Mouse (Mus musculus): ENCODE data around the gene Elmo2. TPM values are rescaled to one million over a fixed set of nuclear protein-coding genes. Genes with fewer than 3 reads are reported as not detected.

The Elmo2 gene
- polyA plus RNA-seq, 1 experiment from 2014 or later, result 66.3 TPM

DNA sequence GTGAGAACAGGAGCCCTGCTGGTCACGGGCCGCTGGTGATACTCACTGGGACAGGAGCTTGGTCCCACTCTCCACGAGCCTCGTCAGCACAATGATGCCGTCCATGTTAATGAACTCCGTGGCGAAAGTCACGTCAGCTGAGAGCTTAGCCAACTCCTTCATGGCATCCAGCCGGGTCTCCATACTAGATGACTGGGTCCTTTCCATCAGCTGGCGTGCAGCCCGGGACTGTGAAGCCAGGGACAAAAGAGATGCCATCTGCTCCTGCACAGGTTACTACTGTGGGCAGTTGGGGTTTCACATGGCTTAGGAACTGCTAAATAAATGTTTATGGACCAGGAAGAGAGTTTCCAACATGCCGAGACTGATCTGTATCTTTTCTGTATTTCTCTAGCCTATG lies 14.7 kb downstream of the Elmo2 start:
- DNase-seq (ENCODE audit: low spot score) (no peak), ATAC-seq (replicated peaks; ENCODE audit: low FRiP score, low TSS enrichment, low read depth) (no peak)
- Histone ChIP-seq H3K9me3 (ENCODE audit: control insufficient read depth, low read length) (no peaks in the 10 kb centered on the region), H3K27ac (ENCODE audit: low read depth) (no peak overlapping the region), H3K4me3 (ENCODE audit: low read depth, low read length) (no peak overlapping the region), H3K36me3 (ENCODE audit: control insufficient read depth, insufficient read depth, low read length) (peaks cover 93% of the 10 kb centered on the region), H3K4me1 (replicated peaks; ENCODE audit: control insufficient read depth, insufficient read depth, low read length) (peaks cover 4% of the 10 kb centered on the region; the same call in 1 of the 2 replicates), H3K9ac (ENCODE audit: low read length) (no peak overlapping the region), H3K4me2 (ENCODE audit: low read length) (no peak overlapping the region), H3K27me3 (replicated peaks; ENCODE audit: control insufficient read depth, insufficient read depth, low read length) (no peaks in the 10 kb centered on the region)
- 89% methylated on average over 12 of the region's 12 CpGs for WGBS

DNA sequence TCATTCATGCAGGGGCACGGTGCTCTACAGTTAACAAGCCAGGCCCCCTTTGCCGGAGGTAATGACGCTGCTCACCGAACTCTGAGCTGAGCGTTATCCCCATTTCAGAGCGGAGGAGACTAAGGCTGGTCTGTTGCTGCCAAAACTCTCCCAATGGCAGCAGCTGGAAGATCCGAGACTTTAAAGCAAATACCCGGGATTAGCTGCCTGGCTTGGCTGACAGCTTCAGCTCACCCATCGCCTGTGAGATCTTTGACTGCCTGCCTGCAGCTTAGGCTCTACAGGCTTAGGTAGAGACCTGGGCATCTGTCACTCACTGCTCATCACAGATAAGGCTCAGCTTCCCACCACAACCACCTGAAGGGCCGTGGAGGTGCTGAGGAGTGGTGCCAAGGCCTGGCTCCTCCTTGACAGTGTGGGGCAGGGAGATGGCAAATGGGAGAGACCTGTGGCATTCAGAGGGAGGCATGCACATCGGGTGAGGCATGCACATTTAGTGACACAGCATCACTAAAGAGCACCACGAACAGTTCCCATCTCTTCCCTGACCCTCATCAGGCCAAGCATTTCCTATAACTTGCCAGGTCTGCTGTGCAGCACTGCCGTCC lies 15.4 kb downstream of the Elmo2 start:
- no peaks in the 10 kb centered on the region for H3K27me3 ChIP-seq (replicated peaks; ENCODE audit: control insufficient read depth, insufficient read depth, low read length)
- H3K4me3 ChIP-seq (ENCODE audit: low read depth, low read length), result no peak overlapping the region
- H3K4me1 ChIP-seq (replicated peaks; ENCODE audit: control insufficient read depth, insufficient read depth, low read length), result no peaks in the 10 kb centered on the region
- no peak overlapping the region for H3K4me2 ChIP-seq (ENCODE audit: low read length)
- no peak overlapping the region for H3K9ac ChIP-seq (ENCODE audit: low read length)
- DNase-seq (ENCODE audit: low spot score) (no peak), ATAC-seq (replicated peaks; ENCODE audit: low FRiP score, low TSS enrichment, low read depth) (no peak)
- WGBS, result 77% methylated on average over 13 of the region's 13 CpGs
- no peaks in the 10 kb centered on the region for H3K9me3 ChIP-seq (ENCODE audit: control insufficient read depth, low read length)
- H3K27ac ChIP-seq (ENCODE audit: low read depth), result no peak overlapping the region
- H3K36me3 ChIP-seq (ENCODE audit: control insufficient read depth, insufficient read depth, low read length), result peaks cover 90% of the 10 kb centered on the region

GRCm38 (mm10) chr2:165307801-165308200 lies 18.5 kb downstream of the Elmo2 start:
- Histone ChIP-seq H3K4me3 (ENCODE audit: low read depth, low read length) (no peak overlapping the region), H3K4me2 (ENCODE audit: low read length) (no peak overlapping the region), H3K4me1 (replicated peaks; ENCODE audit: control insufficient read depth, insufficient read depth, low read length) (no peaks in the 10 kb centered on the region), H3K9me3 (ENCODE audit: control insufficient read depth, low read length) (no peaks in the 10 kb centered on the region), H3K27me3 (replicated peaks; ENCODE audit: control insufficient read depth, insufficient read depth, low read length) (no peaks in the 10 kb centered on the region), H3K36me3 (ENCODE audit: control insufficient read depth, insufficient read depth, low read length) (peaks cover 88% of the 10 kb centered on the region), H3K9ac (ENCODE audit: low read length) (no peak overlapping the region), H3K27ac (ENCODE audit: low read depth) (no peak overlapping the region)
- 80% methylated on average over 6 of the region's 6 CpGs for WGBS
- DNase-seq (ENCODE audit: low spot score), result no peak
- no peak; the same call in 1 of the 2 replicates for ATAC-seq (replicated peaks; ENCODE audit: low FRiP score, low TSS enrichment, low read depth)

- no peak overlapping the region for H3K9ac ChIP-seq (ENCODE audit: low read length)
- 79% methylated on average over 8 of the region's 8 CpGs for WGBS
- no peak for DNase-seq (ENCODE audit: low spot score)
- no peak overlapping the region for H3K4me2 ChIP-seq (ENCODE audit: low read length)
- H3K36me3 ChIP-seq (ENCODE audit: control insufficient read depth, insufficient read depth, low read length), result peaks cover 84% of the 10 kb centered on the region
- no peak for ATAC-seq (replicated peaks; ENCODE audit: low FRiP score, low TSS enrichment, low read depth)
- no peaks in the 10 kb centered on the region for H3K4me1 ChIP-seq (replicated peaks; ENCODE audit: control insufficient read depth, insufficient read depth, low read length)
- H3K9me3 ChIP-seq (ENCODE audit: control insufficient read depth, low read length), result no peaks in the 10 kb centered on the region
- H3K4me3 ChIP-seq (ENCODE audit: low read depth, low read length), result no peak overlapping the region
- no peak overlapping the region for H3K27ac ChIP-seq (ENCODE audit: low read depth)
- no peaks in the 10 kb centered on the region for H3K27me3 ChIP-seq (replicated peaks; ENCODE audit: control insufficient read depth, insufficient read depth, low read length)
Measured at GRCm38 (mm10) chr2:165305438-165305837, 20.8 kb downstream of the Elmo2 start.

DNA sequence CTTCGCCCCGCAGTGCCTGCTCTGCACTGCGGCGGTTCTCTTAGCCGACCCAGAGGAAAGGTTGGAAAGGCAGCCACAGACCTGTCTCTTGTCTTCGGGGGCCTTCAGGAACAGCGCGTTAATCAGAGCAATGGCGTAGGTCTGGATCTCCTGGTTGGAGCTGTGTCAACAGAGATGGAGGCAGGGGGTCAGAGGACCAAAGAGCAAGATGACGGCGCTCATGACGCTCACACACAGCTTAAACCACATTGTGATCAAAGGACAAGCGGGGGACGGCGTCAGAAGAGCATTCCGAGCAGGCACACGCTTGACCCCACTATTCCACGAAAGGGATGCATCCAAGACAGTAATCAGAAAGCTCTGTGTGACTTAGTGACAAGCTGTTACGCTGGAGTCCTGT lies 21.5 kb downstream of the Elmo2 start:
- Histone ChIP-seq H3K36me3 (ENCODE audit: control insufficient read depth, insufficient read depth, low read length) (peaks cover 80% of the 10 kb centered on the region), H3K27ac (ENCODE audit: low read depth) (no peak overlapping the region), H3K4me1 (replicated peaks; ENCODE audit: control insufficient read depth, insufficient read depth, low read length) (no peaks in the 10 kb centered on the region), H3K4me2 (ENCODE audit: low read length) (no peak overlapping the region), H3K9me3 (ENCODE audit: control insufficient read depth, low read length) (no peaks in the 10 kb centered on the region), H3K27me3 (replicated peaks; ENCODE audit: control insufficient read depth, insufficient read depth, low read length) (no peaks in the 10 kb centered on the region), H3K4me3 (ENCODE audit: low read depth, low read length) (no peak overlapping the region), H3K9ac (ENCODE audit: low read length) (no peak overlapping the region)
- DNase-seq (ENCODE audit: low spot score), result no peak
- ATAC-seq (replicated peaks; ENCODE audit: low FRiP score, low TSS enrichment, low read depth), result no peak
- WGBS, result 89% methylated on average over 19 of the region's 19 CpGs

DNA sequence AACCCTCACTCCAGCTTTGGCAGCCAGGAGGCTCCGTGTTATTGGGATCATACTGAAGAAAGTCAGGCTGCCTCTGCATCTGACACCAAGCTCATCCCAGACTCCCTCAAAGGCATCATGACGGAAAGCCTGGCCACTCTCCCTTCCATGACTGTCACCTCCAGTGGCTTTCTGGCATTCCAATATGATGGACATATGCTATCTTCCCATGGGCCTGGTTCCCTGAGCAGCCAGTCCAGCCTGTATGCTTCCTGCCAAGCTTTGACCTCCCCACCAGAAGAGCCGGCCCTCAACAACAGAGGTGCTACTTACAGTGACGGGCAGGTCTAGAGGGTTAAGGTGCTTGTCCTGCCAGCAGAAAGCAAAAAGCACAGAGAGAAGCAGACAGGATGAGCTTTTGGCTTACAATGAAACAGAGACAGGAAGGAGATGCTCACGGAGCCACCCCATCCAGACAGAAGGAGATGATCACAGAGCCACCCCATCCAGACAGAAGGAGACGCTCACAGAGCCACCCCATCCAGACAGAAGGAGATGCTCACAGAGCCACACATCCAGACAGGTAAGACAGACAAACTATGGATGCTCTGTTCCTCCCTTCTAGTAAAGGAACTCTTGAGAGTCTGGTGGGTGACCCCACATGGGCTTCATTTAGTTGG lies 22.8 kb downstream of the Elmo2 start:
- ATAC-seq (replicated peaks; ENCODE audit: low FRiP score, low TSS enrichment, low read depth) (no peak), DNase-seq (ENCODE audit: low spot score) (no peak)
- WGBS, result 91% methylated on average over 6 of the region's 6 CpGs
- H3K27ac ChIP-seq (ENCODE audit: low read depth), result no peak overlapping the region
- H3K27me3 ChIP-seq (replicated peaks; ENCODE audit: control insufficient read depth, insufficient read depth, low read length), result no peaks in the 10 kb centered on the region
- no peaks in the 10 kb centered on the region for H3K4me1 ChIP-seq (replicated peaks; ENCODE audit: control insufficient read depth, insufficient read depth, low read length)
- H3K36me3 ChIP-seq (ENCODE audit: control insufficient read depth, insufficient read depth, low read length), result peaks cover 75% of the 10 kb centered on the region
- no peak overlapping the region for H3K4me3 ChIP-seq (ENCODE audit: low read depth, low read length)
- no peak overlapping the region for H3K9ac ChIP-seq (ENCODE audit: low read length)
- no peaks in the 10 kb centered on the region for H3K9me3 ChIP-seq (ENCODE audit: control insufficient read depth, low read length)
- H3K4me2 ChIP-seq (ENCODE audit: low read length), result no peak overlapping the region

- no peaks in the 10 kb centered on the region for H3K27me3 ChIP-seq (replicated peaks; ENCODE audit: control insufficient read depth, insufficient read depth, low read length)
- no peak overlapping the region for H3K4me2 ChIP-seq (ENCODE audit: low read length)
- no peak overlapping the region for H3K4me3 ChIP-seq (ENCODE audit: low read depth, low read length)
- peaks cover 81% of the 10 kb centered on the region for H3K36me3 ChIP-seq (ENCODE audit: control insufficient read depth, insufficient read depth, low read length)
- WGBS, result 53% methylated on average over 3 of the region's 3 CpGs
- H3K4me1 ChIP-seq (replicated peaks; ENCODE audit: control insufficient read depth, insufficient read depth, low read length), result no peaks in the 10 kb centered on the region
- H3K9me3 ChIP-seq (ENCODE audit: control insufficient read depth, low read length), result no peaks in the 10 kb centered on the region
- DNase-seq (ENCODE audit: low spot score) (no peak), ATAC-seq (replicated peaks; ENCODE audit: low FRiP score, low TSS enrichment, low read depth) (no peak)
- H3K9ac ChIP-seq (ENCODE audit: low read length), result no peak overlapping the region
- no peak overlapping the region for H3K27ac ChIP-seq (ENCODE audit: low read depth)
Measured at GRCm38 (mm10) chr2:165301409-165301808, 24.9 kb downstream of the Elmo2 start.

DNA sequence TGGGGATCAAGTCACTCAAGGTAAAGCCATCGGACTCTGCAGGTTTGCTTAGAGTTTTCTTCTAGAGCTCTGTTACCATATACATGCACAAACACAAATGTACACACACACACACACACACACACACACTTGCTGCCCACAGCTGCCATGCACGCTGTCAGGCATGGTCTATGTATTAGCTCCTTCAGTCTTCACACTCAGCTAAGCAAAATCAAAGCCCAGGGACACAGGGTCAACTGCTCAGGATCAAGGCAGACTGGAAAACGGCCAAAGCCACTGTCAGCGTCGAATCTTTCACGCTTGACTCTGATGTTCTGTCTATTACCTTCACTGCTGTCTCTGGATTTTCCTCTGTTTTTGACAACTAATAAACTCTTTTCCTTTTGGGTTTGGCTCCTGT lies 25.4 kb downstream of the Elmo2 start:
- DNase-seq (ENCODE audit: low spot score), result no peak
- Histone ChIP-seq H3K4me1 (replicated peaks; ENCODE audit: control insufficient read depth, insufficient read depth, low read length) (no peaks in the 10 kb centered on the region), H3K36me3 (ENCODE audit: control insufficient read depth, insufficient read depth, low read length) (peaks cover 84% of the 10 kb centered on the region), H3K4me2 (ENCODE audit: low read length) (no peak overlapping the region), H3K4me3 (ENCODE audit: low read depth, low read length) (no peak overlapping the region), H3K9me3 (ENCODE audit: control insufficient read depth, low read length) (no peaks in the 10 kb centered on the region), H3K27ac (ENCODE audit: low read depth) (no peak overlapping the region), H3K9ac (ENCODE audit: low read length) (no peak overlapping the region), H3K27me3 (replicated peaks; ENCODE audit: control insufficient read depth, insufficient read depth, low read length) (no peaks in the 10 kb centered on the region)
- WGBS, result 90% methylated on average over 6 of the region's 6 CpGs
- no peak for ATAC-seq (replicated peaks; ENCODE audit: low FRiP score, low TSS enrichment, low read depth)

DNA sequence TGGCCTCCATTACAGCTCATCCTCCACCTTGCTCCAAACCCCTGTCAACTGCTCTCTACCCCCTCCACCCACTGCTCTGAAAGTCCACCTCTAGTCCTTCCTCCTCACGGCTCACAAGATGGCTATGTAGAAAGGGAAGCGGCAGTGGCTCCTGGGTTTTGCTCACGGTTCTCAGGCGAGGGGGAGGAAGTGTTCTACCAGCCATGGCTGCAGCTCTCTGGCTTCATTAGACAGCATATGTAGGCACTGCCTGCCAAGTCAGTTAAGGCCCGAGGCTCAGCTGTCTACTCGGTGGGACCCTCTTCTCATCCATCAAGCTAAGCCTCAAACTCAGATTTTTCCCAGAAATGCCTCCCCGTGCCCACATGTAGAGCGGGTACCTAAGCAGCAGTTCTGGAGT lies 25.9 kb downstream of the Elmo2 start:
- ATAC-seq (replicated peaks; ENCODE audit: low FRiP score, low TSS enrichment, low read depth) (no peak), DNase-seq (ENCODE audit: low spot score) (no peak)
- Histone ChIP-seq H3K27ac (ENCODE audit: low read depth) (no peak overlapping the region), H3K27me3 (replicated peaks; ENCODE audit: control insufficient read depth, insufficient read depth, low read length) (no peaks in the 10 kb centered on the region), H3K9me3 (ENCODE audit: control insufficient read depth, low read length) (no peaks in the 10 kb centered on the region), H3K4me1 (replicated peaks; ENCODE audit: control insufficient read depth, insufficient read depth, low read length) (no peaks in the 10 kb centered on the region), H3K9ac (ENCODE audit: low read length) (no peak overlapping the region), H3K4me3 (ENCODE audit: low read depth, low read length) (no peak overlapping the region), H3K36me3 (ENCODE audit: control insufficient read depth, insufficient read depth, low read length) (peaks cover 84% of the 10 kb centered on the region), H3K4me2 (ENCODE audit: low read length) (no peak overlapping the region)
- WGBS, result 81% methylated on average over 8 of the region's 8 CpGs

Measured in intestine, embryonic 14.5 days (tissue).